Mouse (Mus musculus) liver, postnatal 0 days (tissue): ENCODE measurements around the gene Gpbp1. TPM values are rescaled to one million over a fixed set of nuclear protein-coding genes. Genes with fewer than 3 reads are reported as not detected.

Source experiments
- ATAC-seq: fragments of 200-750 bp; cut with Nextera tagmentation; 2 replicates; pipeline ENCODE4 v1.8.0; 2017; ENCODE audit warnings: mild to moderate bottlenecking, moderate library complexity
- DNase-seq: peaks from one replicate; pipeline ENCODE4 v3.0.0-alpha.2; 2016
- H3K27ac ChIP-seq: fragments of 300-500 bp; sonication (generic); 2 replicates; pipeline ENCODE4 v1.5.1; 2014; ENCODE audit warnings: antibody characterized with exemption, moderate library complexity, mild to moderate bottlenecking, low read depth
- H3K27me3 ChIP-seq: fragments of 300-500 bp; sonication (generic); 2 replicates; pipeline ENCODE4 v1.6.1; 2014; ENCODE audit warnings: low read length, control low read depth, mixed read lengths; ENCODE audit not compliant: insufficient read depth
- H3K36me3 ChIP-seq: fragments of 300-500 bp; sonication (generic); replicated peaks from 2 replicates; pipeline ENCODE4 v1.6.1; 2014; ENCODE audit warnings: mild to moderate bottlenecking, control low read depth, low read length, moderate library complexity, mixed read lengths; ENCODE audit not compliant: insufficient read depth
- H3K4me1 ChIP-seq: fragments of 300-500 bp; sonication (generic); 2 replicates; pipeline ENCODE4 v1.6.1; 2014; ENCODE audit warnings: antibody characterized with exemption, mild to moderate bottlenecking, control low read depth; ENCODE audit not compliant: insufficient read depth
- H3K4me2 ChIP-seq: fragments of 300-500 bp; sonication (generic); 2 replicates; pipeline ENCODE4 v1.6.1; 2014; ENCODE audit warnings: low read depth, mild to moderate bottlenecking, low read length, moderate library complexity, mixed read lengths
- H3K4me3 ChIP-seq: fragments of 300-500 bp; sonication (generic); 2 replicates; pipeline ENCODE4 v1.5.1; 2014; ENCODE audit warnings: low read depth, low read length
- H3K9ac ChIP-seq: fragments of 300-500 bp; sonication (generic); replicated peaks from 2 replicates; pipeline ENCODE4 v1.6.1; 2014; ENCODE audit warnings: mild to moderate bottlenecking, moderate library complexity
- H3K9me3 ChIP-seq: fragments of 300-500 bp; sonication (generic); 2 replicates; pipeline ENCODE4 v1.6.1; 2016; ENCODE audit warnings: mild to moderate bottlenecking, control low read depth, low read length, mixed read lengths
- CTCF ChIP-seq: sonication (generic); IDR thresholded peaks from 2 replicates; pipeline ENCODE4 v1.5.1; 2016; ENCODE audit warnings: antibody characterized with exemption, low read depth
- EP300 ChIP-seq: IDR thresholded peaks from 2 replicates; pipeline ENCODE4 v1.6.1; 2016; ENCODE audit warnings: antibody characterized with exemption, low read depth, mild to moderate bottlenecking
- WGBS: fragments of 180-500 bp; shearing (Covaris S2); extraction: QIAGEN DNeasy Blood & Tissue Kit; methylation state at CpG from one replicate; pipeline ENCODE4 v1.1.7; 2014; ENCODE audit not compliant: insufficient replicate concordance; 5-methylcytosine and 5-hydroxymethylcytosine counted together
- polyA plus RNA-seq: library from polyadenylated mRNA; unstranded; fragments of >200 nt; fragmentation: Nextera tagmentation; extraction: Ambion mirVana; gene quantifications from 2 replicates; pipeline ENCODE4 v1.2.1, GENCODE M21; 2015

The Gpbp1 gene
- polyA plus RNA-seq, 1 experiment from 2014 or later: 25.2 TPM

DNA sequence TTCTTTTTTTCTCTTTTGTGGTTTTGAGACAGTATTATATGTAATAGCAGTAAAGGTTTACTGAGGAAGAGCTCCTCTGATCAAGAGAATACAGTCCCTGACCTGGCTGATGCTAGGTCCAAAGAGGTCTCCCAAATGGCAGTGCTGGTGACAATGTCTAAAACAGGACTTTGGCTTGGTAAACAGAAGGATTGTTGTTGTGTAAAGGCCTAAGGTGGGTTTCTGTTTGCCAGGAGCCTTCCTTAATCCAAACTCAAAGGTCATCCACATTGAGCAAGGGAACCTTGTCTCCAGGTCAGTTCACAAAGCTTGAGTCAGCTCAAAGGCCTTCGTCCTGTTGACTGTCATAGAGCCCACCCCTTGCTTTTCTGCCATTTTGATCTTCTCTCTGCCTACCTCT is 41.8 kb upstream of the Gpbp1 start:
- ATAC-seq (peak; percentile 76), DNase-seq (no peak)
- no peak overlapping the region for H3K9ac ChIP-seq
- H3K36me3 ChIP-seq: no peaks in the 10 kb centered on the region
- 69% methylated on average over 1 of the region's 1 CpGs for WGBS
- no peaks in the 10 kb centered on the region for H3K27me3 ChIP-seq
- H3K4me3 ChIP-seq: no peak overlapping the region
- H3K4me2 ChIP-seq: no peak overlapping the region
- H3K4me1 ChIP-seq: no peaks in the 10 kb centered on the region
- TF ChIP-seq CTCF (no peak), EP300 (peak; percentile 24; the same call in 1 of the 2 replicates)
- H3K27ac ChIP-seq: no peak overlapping the region
- H3K9me3 ChIP-seq: no peaks in the 10 kb centered on the region

GRCm38 (mm10) chr13:111524277-111524676 is 34.4 kb upstream of the Gpbp1 start:
- H3K9me3 ChIP-seq: no peaks in the 10 kb centered on the region
- no peak overlapping the region for H3K27ac ChIP-seq
- H3K4me3 ChIP-seq: no peak overlapping the region
- H3K4me2 ChIP-seq: no peak overlapping the region
- TF ChIP-seq EP300 (no peak), CTCF (no peak)
- WGBS: 88% methylated on average over 2 of the region's 2 CpGs
- DNase-seq (no peak), ATAC-seq (no peak)
- no peak overlapping the region for H3K9ac ChIP-seq
- H3K27me3 ChIP-seq: no peaks in the 10 kb centered on the region
- H3K4me1 ChIP-seq: no peaks in the 10 kb centered on the region
- no peaks in the 10 kb centered on the region for H3K36me3 ChIP-seq

GRCm38 (mm10) chr13:111522336-111522735 is 32.4 kb upstream of the Gpbp1 start:
- H3K4me1 ChIP-seq: no peaks in the 10 kb centered on the region
- ATAC-seq (no peak), DNase-seq (no peak)
- H3K27ac ChIP-seq: no peak overlapping the region
- WGBS: 74% methylated on average over 9 of the region's 9 CpGs
- H3K9ac ChIP-seq: no peak overlapping the region
- H3K27me3 ChIP-seq: no peaks in the 10 kb centered on the region
- no peaks in the 10 kb centered on the region for H3K9me3 ChIP-seq
- no peak overlapping the region for H3K4me2 ChIP-seq
- TF ChIP-seq EP300: no peak
- TF ChIP-seq CTCF: no peak
- no peak overlapping the region for H3K4me3 ChIP-seq
- no peaks in the 10 kb centered on the region for H3K36me3 ChIP-seq

- Histone ChIP-seq H3K27me3 (no peaks in the 10 kb centered on the region), H3K9me3 (no peaks in the 10 kb centered on the region), H3K27ac (no peak overlapping the region), H3K4me1 (no peaks in the 10 kb centered on the region), H3K4me2 (no peak overlapping the region), H3K36me3 (no peaks in the 10 kb centered on the region), H3K9ac (no peak overlapping the region), H3K4me3 (no peak overlapping the region)
- TF ChIP-seq CTCF: no peak
- TF ChIP-seq EP300: no peak
- ATAC-seq (no peak), DNase-seq (no peak)
- 51% methylated on average over 4 of the region's 4 CpGs for WGBS
Observed at GRCm38 (mm10) chr13:111520456-111520855, 30.5 kb upstream of the Gpbp1 start.

GRCm38 (mm10) chr13:111518332-111518731 is 28.4 kb upstream of the Gpbp1 start:
- H3K4me3 ChIP-seq: no peak overlapping the region
- DNase-seq (no peak), ATAC-seq (no peak)
- no peak overlapping the region for H3K9ac ChIP-seq
- 38% methylated on average over 5 of the region's 5 CpGs for WGBS
- H3K27me3 ChIP-seq: no peaks in the 10 kb centered on the region
- H3K4me1 ChIP-seq: no peaks in the 10 kb centered on the region
- no peak overlapping the region for H3K4me2 ChIP-seq
- TF ChIP-seq CTCF: no peak
- TF ChIP-seq EP300: no peak
- no peaks in the 10 kb centered on the region for H3K36me3 ChIP-seq
- H3K27ac ChIP-seq: no peak overlapping the region
- H3K9me3 ChIP-seq: no peaks in the 10 kb centered on the region

GRCm38 (mm10) chr13:111516385-111517150 is 26.7 kb upstream of the Gpbp1 start:
- Histone ChIP-seq H3K9me3 (no peaks in the 10 kb centered on the region), H3K9ac (no peak overlapping the region), H3K27ac (no peak overlapping the region), H3K4me3 (no peak overlapping the region), H3K4me2 (no peak overlapping the region), H3K27me3 (no peaks in the 10 kb centered on the region), H3K4me1 (no peaks in the 10 kb centered on the region), H3K36me3 (no peaks in the 10 kb centered on the region)
- no peak for DNase-seq
- 71% methylated on average over 7 of the region's 7 CpGs for WGBS
- no peak for ATAC-seq
- TF ChIP-seq CTCF (no peak), EP300 (no peak)
